Mouse (Mus musculus) frontal cortex, postnatal 10 days (tissue): ENCODE data around the gene Mgat4d.
"Not testable (repeated sequence)": the region's sequence is repeated elsewhere in the genome, so short reads cannot be mapped to it uniquely, and the experiment has no call there.

ENCODE experiments used
- DNase-seq, 2 experiments: peaks; one replicate each; pipeline ENCODE4 v3.0.0; 2022; ENCODE audit warnings: low spot score in 2 of 2, mixed read lengths in 1 of 2

The Mgat4d gene

DNA sequence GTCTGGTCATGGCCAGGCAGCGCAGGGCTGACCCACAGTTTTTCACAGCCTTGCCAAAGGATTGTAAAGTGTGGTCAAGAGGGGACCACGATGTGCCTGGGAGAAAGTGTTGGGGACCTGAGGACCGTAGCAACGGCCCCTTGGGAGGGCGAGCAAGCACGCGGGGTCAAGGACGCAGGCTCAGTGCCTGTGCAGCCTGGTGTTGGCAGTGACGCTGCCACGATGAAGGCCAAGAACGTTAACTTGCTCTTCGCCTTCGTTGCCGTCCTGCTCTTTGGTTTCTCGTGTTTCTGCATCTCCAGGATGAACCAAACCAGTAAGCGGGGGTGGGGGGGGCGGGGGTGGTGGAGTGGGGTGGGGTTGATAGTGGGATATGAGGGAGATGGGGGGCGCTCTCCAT, at the start of gene Mgat4d:
Mgat4d (plus strand) TSS at position 209 of the 400 bp plus-strand sequence.
- no peak for DNase-seq

DNA sequence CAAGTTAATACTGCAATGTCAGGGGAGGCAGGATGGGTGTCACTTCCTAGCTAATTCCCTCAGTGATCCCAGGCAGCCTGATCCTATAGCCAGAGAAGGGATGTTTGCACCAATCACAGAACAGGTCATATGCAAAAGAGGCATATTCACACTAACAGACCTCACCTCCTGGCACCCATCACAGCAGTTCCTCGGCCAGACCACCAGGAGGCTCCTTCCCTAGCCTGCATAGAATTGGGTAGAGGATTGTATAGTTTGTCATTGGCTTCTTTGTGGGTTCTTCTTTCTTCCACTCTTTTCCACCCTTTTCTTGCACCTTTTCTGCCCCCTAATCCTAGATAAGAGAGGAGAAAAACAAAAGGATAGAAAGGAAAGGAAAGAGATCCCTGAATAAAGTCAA, 48.1 kb upstream of the Mgat4d start:
- DNase-seq: no peak

DNA sequence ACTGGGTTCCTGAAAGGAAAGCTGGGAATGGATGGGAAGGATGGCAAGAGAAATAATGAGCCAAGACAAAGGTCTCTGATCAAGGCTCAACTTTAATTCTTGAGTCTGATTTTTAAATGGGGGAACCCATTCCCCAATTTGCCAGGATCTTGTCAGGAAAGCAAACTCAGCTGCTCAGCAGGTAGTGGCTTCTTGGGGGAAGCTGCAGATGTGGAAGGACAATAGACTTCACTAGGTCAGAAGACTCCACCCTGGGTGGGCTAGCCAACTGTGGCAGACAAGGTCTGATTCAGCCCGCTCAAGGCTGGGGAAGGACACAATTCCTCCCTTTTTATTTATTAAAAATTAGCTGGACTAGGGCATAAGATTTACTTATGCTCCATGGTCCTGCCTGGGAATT, 43.3 kb upstream of the Mgat4d start:
- no peak for DNase-seq

DNA sequence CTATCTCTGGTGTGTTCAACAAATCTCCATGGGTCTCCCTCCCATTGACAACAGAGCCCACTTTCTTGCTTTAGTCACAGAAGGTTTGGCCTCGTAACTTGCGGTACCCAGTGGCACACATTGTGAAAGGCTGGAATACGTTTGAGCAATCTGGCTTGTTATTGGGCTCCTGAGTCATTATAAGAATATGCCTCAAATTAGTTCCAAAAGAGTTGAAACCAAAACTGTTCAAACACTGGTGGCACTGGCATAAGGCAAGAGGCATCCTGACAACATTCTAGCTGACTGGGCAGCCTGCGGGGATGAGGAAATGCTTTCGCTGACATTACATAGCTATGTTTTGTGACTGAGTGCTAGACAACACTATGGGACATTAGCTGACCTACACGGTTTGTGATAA, 38.4 kb upstream of the Mgat4d start:
- no peak for DNase-seq

DNA sequence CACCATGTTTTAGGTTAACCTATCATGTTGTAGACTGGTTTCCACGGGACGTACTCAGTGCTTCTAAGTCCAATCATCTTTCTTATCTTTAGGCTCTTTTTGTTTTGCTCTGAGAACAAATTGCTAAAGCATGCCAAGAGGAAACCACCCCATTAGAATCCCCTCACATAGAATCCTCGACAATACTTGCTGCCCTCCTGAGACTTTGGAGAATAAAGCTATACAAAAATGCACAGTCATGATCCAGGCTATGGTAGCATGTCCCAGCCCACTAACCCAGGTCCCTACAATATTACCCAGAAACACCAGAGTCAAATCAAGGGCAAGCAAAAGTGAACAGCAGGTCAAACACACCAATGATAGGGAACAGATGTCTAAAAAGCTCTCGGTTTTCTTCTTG, 33.2 kb upstream of the Mgat4d start:
- DNase-seq: not testable (repeated sequence)

DNA sequence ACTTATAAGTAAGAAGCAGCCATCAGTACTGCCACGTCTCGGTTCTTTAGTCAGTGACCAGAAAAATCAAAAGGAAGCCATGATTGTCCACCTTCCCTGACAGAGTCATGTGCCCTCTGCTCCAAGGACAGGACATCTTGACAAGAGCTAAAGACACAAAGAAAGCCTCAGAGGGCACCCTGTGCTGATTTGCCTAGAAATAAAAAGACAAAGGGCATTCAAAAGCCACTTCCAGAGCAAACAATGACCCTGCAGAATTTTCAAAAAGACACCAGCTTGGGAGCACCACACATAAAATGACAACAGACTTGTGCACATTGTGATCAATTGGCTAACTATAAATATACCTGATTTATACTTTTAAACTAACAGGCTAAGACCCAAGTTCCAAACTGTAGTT, 32.6 kb upstream of the Mgat4d start:
- DNase-seq: no peak

DNA sequence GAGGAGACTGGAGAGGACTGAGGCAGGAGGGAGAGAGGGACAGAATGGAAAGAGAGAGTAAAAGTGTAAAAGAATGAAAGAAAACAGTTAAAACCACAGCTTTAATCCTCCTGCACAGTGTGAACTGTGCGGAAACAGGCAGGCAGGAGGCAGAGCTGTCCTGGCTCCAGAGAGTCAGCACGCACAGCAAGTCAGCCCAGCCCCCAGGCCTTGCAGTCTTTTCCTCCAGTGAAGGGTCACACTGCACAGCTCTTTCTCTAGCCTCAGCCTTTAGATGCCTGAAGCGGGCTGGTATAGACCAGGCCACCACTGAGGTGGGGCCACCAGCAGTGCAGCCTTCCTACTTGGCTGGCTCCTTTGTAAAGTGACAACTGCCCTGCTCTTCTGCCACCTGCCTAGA, 27.7 kb upstream of the Mgat4d start:
- no peak for DNase-seq

DNA sequence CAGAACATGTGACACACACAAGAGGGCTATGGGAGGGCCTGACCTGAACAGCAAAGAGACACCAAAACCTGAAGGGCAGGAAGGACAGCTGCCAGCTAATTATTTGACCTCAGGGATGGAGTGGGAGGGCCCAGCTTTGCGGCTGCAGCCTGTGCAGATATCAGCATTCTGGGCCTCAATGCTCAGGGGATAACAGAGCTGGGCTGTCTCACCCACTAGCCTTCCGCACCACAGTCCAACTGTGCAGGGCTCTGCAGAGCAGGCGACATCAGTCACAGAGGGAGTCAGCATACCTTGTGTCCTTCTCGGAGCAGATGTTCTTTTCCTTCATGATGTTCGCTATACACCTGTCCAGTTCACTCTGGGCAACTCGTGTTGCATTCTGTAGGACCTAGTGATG, 25.9 kb upstream of the Mgat4d start:
- no peak for DNase-seq

DNA sequence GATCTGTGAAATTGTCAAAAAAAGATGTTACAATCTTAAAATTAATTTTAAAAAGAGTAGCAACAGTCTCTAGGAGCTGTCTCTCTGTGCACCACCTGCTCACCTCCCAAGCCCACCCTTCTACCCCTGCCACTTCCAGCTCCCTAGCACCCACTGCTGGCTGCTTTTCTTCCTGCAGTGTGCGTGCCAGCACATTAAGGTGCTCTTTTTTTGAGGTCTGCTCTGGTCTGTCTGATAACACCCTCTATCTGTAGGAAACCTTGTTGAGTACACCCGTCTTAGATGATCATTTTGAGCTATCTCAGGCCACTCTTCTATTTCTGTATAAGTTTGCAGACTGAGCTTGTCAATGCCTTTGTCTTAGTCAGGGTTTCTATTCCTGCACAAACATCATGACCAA, 25.2 kb upstream of the Mgat4d start:
- no peak for DNase-seq

DNA sequence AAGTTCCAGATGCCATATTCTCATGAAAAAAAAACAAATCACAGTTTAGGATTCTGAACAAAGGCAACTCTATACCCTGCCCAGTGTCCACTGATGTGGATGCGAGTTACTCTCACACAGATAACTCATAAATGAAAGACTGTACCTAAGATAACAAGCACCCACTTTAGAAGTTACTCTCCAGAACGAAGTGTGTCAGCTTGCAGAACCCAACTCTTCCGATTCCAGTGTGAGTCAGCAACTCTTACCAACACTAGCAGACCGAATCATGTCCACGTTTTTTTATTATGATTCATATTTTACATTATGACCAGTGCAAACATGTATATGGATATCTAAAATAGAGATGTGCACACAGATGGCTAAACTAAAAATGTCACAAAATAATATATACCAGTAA, 20.4 kb upstream of the Mgat4d start:
- no peak for DNase-seq

DNA sequence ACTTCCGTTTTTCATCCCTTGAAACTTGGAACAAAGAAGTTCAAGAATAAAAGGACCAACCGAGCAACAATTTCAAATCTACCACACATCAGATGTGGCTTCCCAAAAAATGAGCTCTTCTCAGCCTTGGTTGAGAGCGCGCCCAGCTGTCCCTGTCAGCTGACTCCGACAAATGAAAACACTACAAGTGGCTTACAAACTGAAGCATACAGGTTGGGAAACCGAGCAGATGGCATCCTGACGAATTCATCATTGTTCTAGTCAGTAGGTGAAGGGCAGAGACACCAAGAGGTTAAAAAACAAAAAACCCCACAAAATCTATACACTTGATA, 16.7 kb upstream of the Mgat4d start:
- peak; percentile 11 to 24 for DNase-seq

DNA sequence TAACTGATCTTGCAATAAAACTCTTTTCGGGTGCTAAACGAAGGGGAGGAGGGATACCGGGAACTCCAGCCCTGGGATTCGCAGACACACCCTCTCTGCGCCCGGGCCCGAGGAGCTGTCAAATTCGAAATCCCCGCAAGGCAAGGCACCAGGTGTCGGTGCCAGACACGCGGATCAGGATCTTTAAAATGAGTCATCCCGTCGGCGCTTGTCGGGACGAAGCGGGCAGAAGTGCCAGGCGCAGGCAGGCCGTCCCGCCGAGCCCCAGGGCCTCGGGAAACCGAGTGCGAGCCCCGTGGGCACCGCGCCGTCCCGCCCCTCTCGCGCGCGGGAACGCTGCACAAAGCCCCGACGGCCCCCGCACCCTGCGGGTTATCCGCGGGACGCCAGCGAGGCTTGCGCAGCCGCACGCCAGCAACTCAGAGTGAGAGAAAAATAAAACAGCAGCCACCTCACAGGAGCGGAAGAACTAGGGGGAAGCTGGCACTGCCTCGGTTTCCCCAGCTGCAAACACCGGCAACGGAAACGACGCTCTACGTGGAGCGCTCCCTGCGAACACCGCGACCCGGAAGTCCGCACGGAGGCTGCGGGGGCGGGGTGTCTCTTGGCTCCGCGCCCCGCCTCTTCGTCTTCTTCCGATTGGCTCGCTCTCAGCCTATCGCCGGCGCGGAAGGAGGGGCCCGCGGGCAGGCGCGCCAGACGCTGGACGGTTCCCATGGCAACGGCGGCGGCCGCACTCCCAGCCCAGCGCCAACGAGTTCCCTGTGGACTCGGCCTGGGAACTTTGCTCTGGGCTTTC, 16.2 kb upstream of the Mgat4d start, which contains the start of gene Elmod2:
Elmod2 (minus strand) TSS at position 588 of the 799 bp plus-strand sequence.
- DNase-seq: peak; percentile 94 to 97

DNA sequence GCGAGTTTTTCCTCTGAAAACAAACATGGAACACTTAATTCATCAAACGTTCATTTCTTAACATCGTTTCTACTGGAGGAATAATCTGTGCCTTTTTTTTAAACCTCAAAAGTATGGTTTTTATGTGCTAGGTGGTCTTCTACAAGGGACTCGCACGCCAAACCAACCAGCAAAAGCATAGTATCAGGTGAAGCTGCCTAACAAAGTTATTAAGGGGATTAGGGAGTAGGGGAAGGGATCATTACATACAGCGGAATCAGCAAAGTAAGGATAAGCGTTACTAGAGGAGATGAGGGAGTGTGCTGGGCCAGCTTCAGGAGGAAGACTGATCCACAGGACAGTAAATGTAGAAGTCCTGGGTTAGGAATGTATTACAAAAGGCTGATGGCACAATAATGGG, 15.4 kb upstream of the Mgat4d start:
- no peak for DNase-seq

DNA sequence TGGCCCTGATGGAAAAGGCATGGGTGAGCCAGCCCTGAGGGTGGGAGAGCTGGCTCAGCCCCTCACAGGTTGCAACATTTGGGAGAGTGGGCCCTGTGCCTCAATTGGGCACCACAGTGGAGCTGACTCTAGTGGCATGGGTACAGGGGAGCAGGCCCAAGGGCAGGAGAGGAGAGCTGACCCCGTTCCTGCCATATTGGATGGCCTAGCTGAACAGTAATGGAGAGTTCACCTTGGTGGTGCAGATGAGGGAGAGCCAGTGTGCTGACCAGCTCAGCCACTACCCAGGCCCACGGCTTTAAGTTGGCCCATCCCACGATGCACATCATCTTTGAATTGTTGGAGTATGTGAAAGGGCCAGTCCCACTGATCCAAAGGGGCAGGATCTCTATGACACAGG, 6.2 kb upstream of the Mgat4d start:
- DNase-seq: no peak

DNA sequence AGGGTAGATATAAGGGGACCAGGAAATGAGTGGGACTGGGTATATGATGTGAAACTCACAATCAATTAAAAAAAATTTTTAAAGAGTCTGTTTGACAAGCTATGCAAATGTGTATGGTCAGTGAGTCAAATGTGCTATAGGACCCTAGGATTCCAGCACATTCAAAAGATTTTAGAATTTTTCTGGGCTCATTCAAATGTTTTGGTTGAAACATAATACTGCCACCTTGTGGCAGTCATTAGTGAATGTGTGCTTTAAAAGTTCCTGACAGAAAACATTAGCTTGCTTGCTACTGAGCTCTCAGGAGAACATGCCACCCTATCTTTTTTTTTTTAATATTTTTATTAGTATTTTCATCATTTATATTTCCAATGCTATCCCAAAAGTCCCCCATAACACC, 5.6 kb upstream of the Mgat4d start:
- DNase-seq: no peak

DNA sequence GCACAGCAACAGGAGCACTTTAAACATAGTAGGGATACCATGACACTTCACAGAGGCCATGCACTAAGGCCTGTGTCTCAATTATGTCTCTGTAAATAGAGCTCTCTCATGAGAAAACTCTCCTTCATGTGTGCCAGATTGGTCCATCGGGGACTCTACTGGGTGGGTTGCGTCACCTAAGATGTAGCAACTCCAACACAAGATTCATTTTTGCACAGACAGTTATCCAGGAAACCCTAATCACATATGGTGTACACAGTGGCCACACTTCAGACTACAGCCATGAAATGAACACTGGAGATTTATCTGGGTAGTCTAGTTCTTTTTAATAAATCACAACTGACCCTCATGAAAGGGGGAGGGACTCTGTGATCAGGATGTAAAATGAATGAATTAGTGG, 3.0 kb downstream of the Mgat4d start:
- no peak for DNase-seq

DNA sequence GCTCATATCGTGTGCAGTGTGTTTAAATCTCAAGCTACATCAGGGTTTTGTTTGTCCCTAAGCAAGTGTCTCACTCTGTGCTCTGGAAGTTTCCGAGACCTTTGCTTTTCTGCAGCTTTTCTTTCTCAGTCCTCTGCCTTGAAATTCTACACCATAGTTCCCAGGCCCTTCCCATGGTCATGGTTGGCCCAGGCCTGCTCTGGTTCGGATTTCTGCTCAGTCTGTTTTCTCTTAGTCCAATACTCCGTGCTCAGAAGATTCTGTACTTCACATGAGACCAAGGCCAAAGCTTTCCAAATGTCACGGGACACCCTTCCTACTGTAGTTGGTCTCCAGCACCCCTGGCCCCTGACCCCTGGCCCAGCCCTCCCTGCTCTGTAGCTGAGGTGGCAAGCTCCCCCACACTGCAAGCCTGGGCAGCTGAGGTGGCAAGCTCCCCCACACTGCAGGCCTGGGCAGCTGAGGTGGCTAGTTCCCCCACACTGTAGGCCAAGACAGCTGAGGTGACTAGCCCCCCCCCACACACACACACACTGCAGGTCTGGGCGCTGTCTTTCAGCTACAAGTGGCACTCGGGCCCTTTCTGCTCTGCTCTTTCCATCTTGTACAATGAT, 15.0 kb downstream of the Mgat4d start:
- DNase-seq: no peak

DNA sequence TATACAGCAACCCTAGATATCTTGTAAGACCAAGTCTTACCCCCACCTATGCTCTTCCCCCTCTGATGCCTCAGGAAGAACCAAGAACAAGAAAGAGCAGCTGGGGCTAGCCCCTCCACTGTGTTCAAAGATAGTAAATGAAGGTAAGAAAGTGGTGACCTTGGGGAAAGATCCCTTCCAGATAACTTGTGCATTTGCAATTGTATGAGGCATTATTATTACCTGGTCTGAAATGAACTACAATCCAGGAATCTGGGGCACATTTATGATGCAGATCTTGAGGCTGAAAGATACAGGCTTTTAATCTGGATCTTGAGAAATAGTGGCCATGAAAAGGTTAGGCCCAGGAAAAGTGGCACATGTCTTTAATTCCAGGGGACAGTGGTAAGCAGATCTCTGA, 29.0 kb downstream of the Mgat4d start:
- DNase-seq: no peak

DNA sequence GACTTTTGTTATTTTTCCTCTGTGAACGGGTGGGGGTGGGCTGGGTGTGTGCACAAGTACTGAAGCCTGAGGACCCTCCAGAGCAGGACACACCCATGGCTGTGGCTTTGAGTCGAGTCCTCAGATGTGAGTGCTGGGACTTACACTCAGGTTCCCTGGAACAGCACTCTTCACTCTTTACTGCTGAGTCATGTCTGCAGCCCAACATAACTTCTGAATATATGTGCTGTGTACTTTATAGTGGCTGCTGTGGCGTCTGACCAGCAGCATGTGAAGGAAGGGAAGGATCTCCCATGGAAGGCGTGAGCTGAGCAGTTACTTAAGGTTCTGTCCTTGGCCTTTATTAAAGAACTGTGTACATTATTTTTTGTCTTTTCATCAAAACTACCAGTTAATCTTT, 31.9 kb downstream of the Mgat4d start:
- DNase-seq: no peak

DNA sequence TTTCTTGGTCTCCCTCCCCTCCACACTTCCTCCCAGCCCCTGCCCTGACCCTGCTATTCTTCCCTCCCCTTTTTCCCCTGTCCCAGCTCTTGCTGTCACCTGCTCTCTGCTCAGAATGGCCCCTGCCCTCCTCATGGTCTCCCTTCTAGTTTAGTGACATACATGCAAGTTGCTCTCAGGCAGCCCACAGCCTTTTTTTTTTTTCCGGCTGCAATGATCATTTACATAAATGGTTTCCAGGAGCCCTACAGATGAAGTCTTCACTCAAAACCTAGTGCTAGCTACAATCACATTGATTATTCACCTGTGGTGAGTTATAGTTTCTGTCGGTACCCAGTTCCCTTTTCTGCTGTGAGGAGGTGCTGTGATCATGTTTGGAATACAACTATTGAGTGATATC, 32.7 kb downstream of the Mgat4d start:
- no peak for DNase-seq

DNA sequence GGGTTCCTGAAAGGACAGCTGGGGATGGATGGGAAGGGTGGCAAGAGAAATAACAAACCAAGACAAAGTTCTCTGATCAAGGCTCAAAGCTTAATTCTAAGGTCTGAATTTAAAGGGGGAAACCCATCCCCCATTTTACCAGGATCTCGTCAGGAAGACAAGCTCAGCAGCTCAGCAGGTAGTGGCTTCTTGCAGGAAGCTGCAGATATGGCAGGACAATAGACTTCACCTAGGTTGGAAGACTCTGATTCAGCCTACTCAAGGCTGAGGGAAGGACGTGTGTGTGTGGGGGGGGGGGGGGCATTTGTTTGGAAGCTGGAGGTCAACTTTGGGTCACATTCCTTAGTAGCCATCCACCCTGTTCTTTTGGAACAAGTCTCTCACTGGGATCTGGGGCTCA, 34.6 kb downstream of the Mgat4d start:
- DNase-seq: no peak

DNA sequence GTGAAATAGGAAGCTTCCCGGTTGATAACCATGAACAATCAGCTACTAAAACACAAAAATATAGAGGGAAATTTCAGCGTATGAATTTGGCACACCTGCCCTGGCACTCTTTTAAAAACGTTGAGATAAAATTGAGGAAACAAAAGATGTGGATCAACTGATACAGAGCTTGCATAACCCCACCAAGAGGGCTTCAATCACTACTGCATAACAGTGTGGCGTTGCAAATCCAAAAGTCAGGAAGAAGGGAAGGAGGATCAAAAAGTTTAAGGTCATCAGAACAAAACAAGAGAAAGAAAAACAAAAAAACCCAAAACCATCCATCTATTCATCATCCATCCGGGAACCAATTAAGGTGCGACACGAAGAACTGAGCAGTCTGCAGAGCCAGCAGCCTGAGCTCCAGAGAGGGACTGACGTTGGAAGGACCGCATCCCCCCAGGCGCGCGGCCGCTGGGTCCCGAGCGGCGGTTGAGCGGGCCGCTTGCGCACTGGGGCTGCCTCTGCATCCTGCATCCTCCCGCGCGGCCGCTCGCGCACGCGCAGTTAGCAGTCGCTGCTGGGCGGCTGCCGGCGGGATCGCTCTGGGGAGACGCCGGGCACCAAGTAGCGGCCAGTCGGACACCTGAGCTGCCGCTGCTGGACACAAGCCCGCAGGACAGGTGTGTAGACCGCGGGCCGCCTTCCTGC, 41.2 kb downstream of the Mgat4d start, which contains the start of gene Clgn:
Clgn (plus strand) TSS at position 552 of the 690 bp plus-strand sequence.
- peak; percentile 32 to 59 for DNase-seq
